Mouse (Mus musculus) CH12.LX (cell line): ENCODE results near the gene Zfp62.

Source experiments
- CTCF ChIP-seq, 2 experiments: IDR thresholded peaks in 1 of 2; conservative IDR thresholded peaks in 1 of 2; 2 replicates each; pipeline ENCODE4 v1.5.1; 2011 to 2012; ENCODE audit warnings: low read depth in 2 of 2, low read length in 2 of 2, improper control_type of control experiment in 1 of 2, inconsistent platforms in 1 of 2, mild to moderate bottlenecking in 1 of 2, moderate library complexity in 1 of 2
- EP300 ChIP-seq: IDR thresholded peaks from 2 replicates; pipeline ENCODE4 v1.6.1; 2011; ENCODE audit warnings: low read length, improper control_type of control experiment
- MAX ChIP-seq: IDR thresholded peaks from 2 replicates; pipeline ENCODE4 v1.6.1; 2011; ENCODE audit warnings: low read length, improper control_type of control experiment
- MYC ChIP-seq: IDR thresholded peaks from 2 replicates; pipeline ENCODE4 v1.6.1; 2011; ENCODE audit warnings: low read depth, mild to moderate bottlenecking, improper control_type of control experiment, low read length
- POLR2A ChIP-seq: IDR thresholded peaks from 2 replicates; pipeline ENCODE4 v1.6.1; 2011; ENCODE audit warnings: low read depth, mild to moderate bottlenecking, improper control_type of control experiment, low read length
- SIN3A ChIP-seq: IDR thresholded peaks from 2 replicates; pipeline ENCODE4 v1.6.1; 2012; ENCODE audit warnings: low read length, improper control_type of control experiment, inconsistent platforms
- USF2 ChIP-seq: conservative IDR thresholded peaks from 2 replicates; pipeline ENCODE4 v1.6.1; 2011; ENCODE audit warnings: low read depth, low read length, improper control_type of control experiment
- ZMIZ1 ChIP-seq: IDR thresholded peaks from 2 replicates; pipeline ENCODE4 v1.6.1; 2012; ENCODE audit warnings: low read depth, mild to moderate bottlenecking, inconsistent platforms, low read length, improper control_type of control experiment

GRCm38 (mm10) chr11:49266671-49267070, 63.6 kb downstream of the Zfp62 start:
- TF ChIP-seq MAX = no peak
- no peak for TF ChIP-seq USF2
- TF ChIP-seq MYC = no peak
- no peak for TF ChIP-seq ZMIZ1
- no peak for TF ChIP-seq POLR2A
- no peak for TF ChIP-seq CTCF (conservative IDR thresholded peaks at IDR 0.05 in 1 of 2, IDR thresholded peaks at IDR 0.05 in 1 of 2; ENCODE audit: low read depth in 2 of 2, low read length in 2 of 2)
- TF ChIP-seq SIN3A = no peak
- TF ChIP-seq EP300 = no peak
